Mouse (Mus musculus): Measurements from ENCODE around the gene Olfr457. TPM values are rescaled to one million over a fixed set of nuclear protein-coding genes. Genes with fewer than 3 reads are reported as not detected.

Gene Olfr457
- polyA plus RNA-seq, 1 experiment, result 0.01 TPM

GRCm38 (mm10) chr6:42433554-42433953, 42.6 kb downstream of the Olfr457 start:
- no peaks in the 10 kb centered on the region for H3K27me3 ChIP-seq (ENCODE audit: control insufficient read depth, insufficient read depth, insufficient read length)
- no peak overlapping the region for H3K4me3 ChIP-seq
- TF ChIP-seq SRF (IDR thresholded peaks at IDR 0.05; ENCODE audit: control insufficient read depth, insufficient read length, low read depth), result no peak
- no peak for TF ChIP-seq USF1 (IDR thresholded peaks at IDR 0.05; ENCODE audit: low read depth)
- no peak for TF ChIP-seq MAX (IDR thresholded peaks at IDR 0.05; ENCODE audit: low read depth)
- no peak for TF ChIP-seq POLR2AphosphoS2 (IDR thresholded peaks at IDR 0.05; ENCODE audit: insufficient read length, low read depth)
- TF ChIP-seq TCF3 (IDR thresholded peaks at IDR 0.05; ENCODE audit: insufficient read length, low read depth), result no peak
- no peak for TF ChIP-seq MYOD1 (IDR thresholded peaks at IDR 0.05; ENCODE audit: control insufficient read depth in 1 of 3, insufficient read length in 2 of 3, low read depth in 2 of 3)
- no peak for TF ChIP-seq POLR2A (IDR thresholded peaks at IDR 0.05; ENCODE audit: insufficient read length, low read depth)
- TF ChIP-seq E2F4 (IDR thresholded peaks at IDR 0.05; ENCODE audit: insufficient read depth), result no peak
- TF ChIP-seq REST (IDR thresholded peaks at IDR 0.05; ENCODE audit: insufficient read depth, insufficient read length), result no peak
- TF ChIP-seq CEBPB (IDR thresholded peaks at IDR 0.05; ENCODE audit: insufficient read depth, poor library complexity, severe bottlenecking), result no peak
- no peak for TF ChIP-seq MYOG (IDR thresholded peaks at IDR 0.05; ENCODE audit: control insufficient read depth in 1 of 3, insufficient read depth in 1 of 3, insufficient read length in 2 of 3, low read depth in 2 of 3)
- TF ChIP-seq TCF12 (IDR thresholded peaks at IDR 0.05; ENCODE audit: insufficient read depth, poor library complexity, severe bottlenecking), result no peak
- no peak overlapping the region for H3K4me2 ChIP-seq (ENCODE audit: low read depth)
- no peak overlapping the region for H3ac ChIP-seq (ENCODE audit: control insufficient read depth, insufficient read length)
- H3K36me3 ChIP-seq (ENCODE audit: control insufficient read depth, insufficient read depth), result no peaks in the 10 kb centered on the region
- H3K79me2 ChIP-seq (ENCODE audit: control insufficient read depth, insufficient read depth), result no peaks in the 10 kb centered on the region

DNA sequence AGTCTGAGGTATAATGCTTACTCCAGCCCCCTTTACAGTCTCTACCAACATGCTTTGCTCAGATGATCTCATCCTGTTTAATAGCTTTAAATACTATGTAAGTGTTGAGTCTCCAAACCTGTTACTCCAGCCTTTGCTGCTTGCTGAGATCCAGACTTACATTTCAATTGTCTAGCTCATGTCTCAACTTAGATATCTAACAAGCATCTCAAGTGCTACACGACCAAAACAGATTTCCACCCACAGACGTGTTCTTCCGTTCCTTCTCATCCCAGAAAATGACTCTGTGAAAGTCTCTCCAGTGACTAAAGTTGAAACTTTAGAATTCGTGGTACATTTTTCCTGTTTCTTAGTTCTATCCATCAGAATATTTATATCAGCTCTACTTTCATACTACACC, 49.8 kb downstream of the Olfr457 start:
- Histone ChIP-seq H3ac (ENCODE audit: control insufficient read depth, insufficient read length) (no peak overlapping the region), H3K4me3 (no peak overlapping the region)

DNA sequence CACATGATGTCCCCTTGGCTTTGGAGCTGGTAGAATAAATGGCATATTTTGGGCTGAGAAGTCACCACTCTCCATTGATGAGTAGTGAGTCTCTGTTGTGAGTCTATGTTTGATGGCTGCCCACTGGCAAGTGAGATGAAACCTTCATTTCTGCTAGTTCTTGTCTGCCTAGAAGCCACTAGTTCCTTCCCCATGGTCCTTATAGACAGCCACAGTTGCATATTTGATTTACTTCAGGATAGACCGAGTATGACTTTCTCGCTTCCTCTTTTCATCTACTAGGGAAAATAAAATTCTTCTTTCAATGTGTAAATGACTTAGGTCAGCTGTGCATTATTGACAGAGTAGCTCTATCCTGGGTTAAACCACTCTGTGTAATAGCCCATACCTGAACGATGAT, 51.7 kb downstream of the Olfr457 start:
- H3K4me3 ChIP-seq, result no peak overlapping the region
- no peak for TF ChIP-seq TCF12 (IDR thresholded peaks at IDR 0.05; ENCODE audit: insufficient read depth, poor library complexity, severe bottlenecking)
- TF ChIP-seq POLR2A (IDR thresholded peaks at IDR 0.05; ENCODE audit: insufficient read length, low read depth), result no peak
- TF ChIP-seq MYOG (IDR thresholded peaks at IDR 0.05; ENCODE audit: control insufficient read depth in 1 of 3, insufficient read depth in 1 of 3, insufficient read length in 2 of 3, low read depth in 2 of 3), result no peak
- no peak for TF ChIP-seq REST (IDR thresholded peaks at IDR 0.05; ENCODE audit: insufficient read depth, insufficient read length)
- TF ChIP-seq TCF3 (IDR thresholded peaks at IDR 0.05; ENCODE audit: insufficient read length, low read depth), result no peak
- TF ChIP-seq SRF (IDR thresholded peaks at IDR 0.05; ENCODE audit: control insufficient read depth, insufficient read length, low read depth), result no peak
- TF ChIP-seq CEBPB (IDR thresholded peaks at IDR 0.05; ENCODE audit: insufficient read depth, poor library complexity, severe bottlenecking), result no peak
- TF ChIP-seq USF1 (IDR thresholded peaks at IDR 0.05; ENCODE audit: low read depth), result no peak
- H3K79me2 ChIP-seq (ENCODE audit: control insufficient read depth, insufficient read depth), result no peaks in the 10 kb centered on the region
- peak overlapping the region; percentile 28 for H3K4me2 ChIP-seq (ENCODE audit: low read depth)
- H3K36me3 ChIP-seq (ENCODE audit: control insufficient read depth, insufficient read depth), result no peaks in the 10 kb centered on the region
- H3ac ChIP-seq (ENCODE audit: control insufficient read depth, insufficient read length), result no peak overlapping the region
- no peaks in the 10 kb centered on the region for H3K27me3 ChIP-seq (ENCODE audit: control insufficient read depth, insufficient read depth, insufficient read length)

More for the DNA sequence above, 49.8 kb downstream of the Olfr457 start:
- Histone ChIP-seq H3K79me2 (ENCODE audit: control insufficient read depth, insufficient read depth) (no peaks in the 10 kb centered on the region), H3K36me3 (ENCODE audit: control insufficient read depth, insufficient read depth) (no peaks in the 10 kb centered on the region), H3K4me2 (ENCODE audit: low read depth) (no peak overlapping the region), H3K27me3 (ENCODE audit: control insufficient read depth, insufficient read depth, insufficient read length) (no peaks in the 10 kb centered on the region)
- TF ChIP-seq TCF12 (IDR thresholded peaks at IDR 0.05; ENCODE audit: insufficient read depth, poor library complexity, severe bottlenecking) (no peak), E2F4 (IDR thresholded peaks at IDR 0.05; ENCODE audit: insufficient read depth) (no peak), POLR2AphosphoS2 (IDR thresholded peaks at IDR 0.05; ENCODE audit: insufficient read length, low read depth) (no peak), POLR2A (IDR thresholded peaks at IDR 0.05; ENCODE audit: insufficient read length, low read depth) (no peak), USF1 (IDR thresholded peaks at IDR 0.05; ENCODE audit: low read depth) (no peak), CEBPB (IDR thresholded peaks at IDR 0.05; ENCODE audit: insufficient read depth, poor library complexity, severe bottlenecking) (no peak), REST (IDR thresholded peaks at IDR 0.05; ENCODE audit: insufficient read depth, insufficient read length) (no peak), SRF (IDR thresholded peaks at IDR 0.05; ENCODE audit: control insufficient read depth, insufficient read length, low read depth) (no peak), MAX (IDR thresholded peaks at IDR 0.05; ENCODE audit: low read depth) (no peak)

DNA sequence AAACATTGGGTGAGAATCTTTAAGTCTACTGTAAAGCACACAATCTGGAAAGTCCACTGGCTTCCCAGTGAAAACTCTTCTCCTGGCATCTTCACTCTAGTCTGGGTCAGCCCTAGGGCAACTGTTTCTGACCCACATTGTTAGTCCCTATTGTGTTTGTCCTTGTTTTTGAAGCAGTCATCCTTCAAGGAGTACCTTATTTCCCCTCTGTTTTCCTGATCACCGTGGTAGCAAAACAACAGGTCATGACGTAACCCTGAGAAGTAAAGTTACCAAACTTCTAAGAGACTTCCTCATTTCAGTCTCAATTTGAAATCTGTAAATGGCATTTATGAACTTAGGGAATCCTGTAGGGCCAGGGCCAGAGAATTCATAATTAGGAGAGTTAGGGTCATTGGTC, 54.7 kb downstream of the Olfr457 start:
- Histone ChIP-seq H3K36me3 (ENCODE audit: control insufficient read depth, insufficient read depth) (no peaks in the 10 kb centered on the region), H3K4me2 (ENCODE audit: low read depth) (no peak overlapping the region), H3ac (ENCODE audit: control insufficient read depth, insufficient read length) (no peak overlapping the region), H3K4me3 (no peak overlapping the region), H3K27me3 (ENCODE audit: control insufficient read depth, insufficient read depth, insufficient read length) (no peaks in the 10 kb centered on the region), H3K79me2 (ENCODE audit: control insufficient read depth, insufficient read depth) (no peaks in the 10 kb centered on the region)
- no peak for TF ChIP-seq MAX (IDR thresholded peaks at IDR 0.05; ENCODE audit: low read depth)
- no peak for TF ChIP-seq TCF3 (IDR thresholded peaks at IDR 0.05; ENCODE audit: insufficient read length, low read depth)
- TF ChIP-seq SRF (IDR thresholded peaks at IDR 0.05; ENCODE audit: control insufficient read depth, insufficient read length, low read depth), result no peak
- TF ChIP-seq USF1 (IDR thresholded peaks at IDR 0.05; ENCODE audit: low read depth), result no peak
- no peak for TF ChIP-seq REST (IDR thresholded peaks at IDR 0.05; ENCODE audit: insufficient read depth, insufficient read length)
- no peak for TF ChIP-seq MYOG (IDR thresholded peaks at IDR 0.05; ENCODE audit: control insufficient read depth in 1 of 3, insufficient read depth in 1 of 3, insufficient read length in 2 of 3, low read depth in 2 of 3)
- TF ChIP-seq POLR2AphosphoS2 (IDR thresholded peaks at IDR 0.05; ENCODE audit: insufficient read length, low read depth), result no peak
- no peak for TF ChIP-seq E2F4 (IDR thresholded peaks at IDR 0.05; ENCODE audit: insufficient read depth)
- no peak for TF ChIP-seq POLR2A (IDR thresholded peaks at IDR 0.05; ENCODE audit: insufficient read length, low read depth)
- no peak for TF ChIP-seq MYOD1 (IDR thresholded peaks at IDR 0.05; ENCODE audit: control insufficient read depth in 1 of 3, insufficient read length in 2 of 3, low read depth in 2 of 3)
- no peak for TF ChIP-seq TCF12 (IDR thresholded peaks at IDR 0.05; ENCODE audit: insufficient read depth, poor library complexity, severe bottlenecking)
- no peak for TF ChIP-seq CEBPB (IDR thresholded peaks at IDR 0.05; ENCODE audit: insufficient read depth, poor library complexity, severe bottlenecking)

GRCm38 (mm10) chr6:42419443-42419842, 56.7 kb downstream of the Olfr457 start:
- Histone ChIP-seq H3K4me3 (no peak overlapping the region), H3K36me3 (ENCODE audit: control insufficient read depth, insufficient read depth) (no peaks in the 10 kb centered on the region), H3K79me2 (ENCODE audit: control insufficient read depth, insufficient read depth) (no peaks in the 10 kb centered on the region), H3ac (ENCODE audit: control insufficient read depth, insufficient read length) (no peak overlapping the region), H3K4me2 (ENCODE audit: low read depth) (peak overlapping the region; percentile 53), H3K27me3 (ENCODE audit: control insufficient read depth, insufficient read depth, insufficient read length) (no peaks in the 10 kb centered on the region)
- TF ChIP-seq CEBPB (IDR thresholded peaks at IDR 0.05; ENCODE audit: insufficient read depth, poor library complexity, severe bottlenecking), result peak; percentile 78
- TF ChIP-seq MYOG (IDR thresholded peaks at IDR 0.05; ENCODE audit: control insufficient read depth in 1 of 3, insufficient read depth in 1 of 3, insufficient read length in 2 of 3, low read depth in 2 of 3), result no peak

Other genes with a start within 250 kb of the Olfr457 start
- 0.53 TPM for gene Gstk1, start 230.4 kb downstream of the Olfr457 start, polyA plus RNA-seq (2012; fragmentation: generic; extraction: Trizol)
- gene Tmem139, start 214.4 kb downstream of the Olfr457 start, polyA plus RNA-seq (2012; fragmentation: generic; extraction: Trizol), result not detected
- 6.7 TPM for gene Casp2, start 211.3 kb downstream of the Olfr457 start, polyA plus RNA-seq (2012; fragmentation: generic; extraction: Trizol)
- gene Clcn1, start 189.7 kb downstream of the Olfr457 start, polyA plus RNA-seq (2012; fragmentation: generic; extraction: Trizol), result 0.90 TPM
- 4.2 TPM for gene Fam131b, start 151.7 kb downstream of the Olfr457 start, polyA plus RNA-seq (2012; fragmentation: generic; extraction: Trizol)
- gene Zyx, start 126.7 kb downstream of the Olfr457 start, polyA plus RNA-seq (2012; fragmentation: generic; extraction: Trizol), result 467 TPM
- 6.3 TPM for gene Epha1, start 103.1 kb downstream of the Olfr457 start, polyA plus RNA-seq (2012; fragmentation: generic; extraction: Trizol)
- gene Tas2r143, start 76.1 kb downstream of the Olfr457 start, polyA plus RNA-seq (2012; fragmentation: generic; extraction: Trizol), result not detected
- gene Tas2r135, start 70.9 kb downstream of the Olfr457 start, polyA plus RNA-seq (2012; fragmentation: generic; extraction: Trizol), result not detected
- gene Tas2r126, start 41.8 kb downstream of the Olfr457 start, polyA plus RNA-seq (2012; fragmentation: generic; extraction: Trizol), result not detected
- gene Olfr458, start 11.1 kb downstream of the Olfr457 start, polyA plus RNA-seq (2012; fragmentation: generic; extraction: Trizol), result not detected
- 0.05 TPM for gene Olfr456, start 10.9 kb upstream of the Olfr457 start, polyA plus RNA-seq (2012; fragmentation: generic; extraction: Trizol)
- not detected for gene Olfr455, start 71.3 kb upstream of the Olfr457 start, polyA plus RNA-seq (2012; fragmentation: generic; extraction: Trizol)
- not detected for gene Tcaf3, start 121.4 kb upstream of the Olfr457 start, polyA plus RNA-seq (2012; fragmentation: generic; extraction: Trizol)
- 4.3 TPM for gene Tcaf2, start 168.9 kb upstream of the Olfr457 start, polyA plus RNA-seq (2012; fragmentation: generic; extraction: Trizol)
- 15.9 TPM for gene Tcaf1, start 233.8 kb upstream of the Olfr457 start, polyA plus RNA-seq (2012; fragmentation: generic; extraction: Trizol)

Measured in myocyte (in vitro differentiated cells).